Mouse (Mus musculus) spleen, postnatal 4 days (tissue): ENCODE results near the gene Wnk3.
"Not testable (repeated sequence)": the region's sequence is repeated elsewhere in the genome, so short reads cannot be mapped to it uniquely, and the experiment has no call there.

Experiments
- DNase-seq, 2 experiments: peaks; one replicate each; pipeline ENCODE4 v3.0.0; 2022; ENCODE audit warnings: low spot score in 2 of 2

Wnk3 gene

GRCm38 (mm10) chrX:151197778-151198177, at the start of gene Wnk3:
TSS of gene Wnk3 (plus strand) at chrX:151198078.
- DNase-seq = no peak

- no peak for DNase-seq
Measured at GRCm38 (mm10) chrX:151158414-151158813, 39.5 kb upstream of the Wnk3 start.

GRCm38 (mm10) chrX:151168438-151169131, 29.3 kb upstream of the Wnk3 start:
- no peak for DNase-seq

GRCm38 (mm10) chrX:151169261-151169961, 28.5 kb upstream of the Wnk3 start:
- DNase-seq = peak; percentile 11 to 61

GRCm38 (mm10) chrX:151173134-151173533, 24.7 kb upstream of the Wnk3 start:
- DNase-seq = not testable (repeated sequence)

- no peak for DNase-seq
Measured at GRCm38 (mm10) chrX:151298329-151298728, 100.5 kb downstream of the Wnk3 start.

- no peak for DNase-seq
Measured at GRCm38 (mm10) chrX:151313732-151314131, 115.9 kb downstream of the Wnk3 start.

GRCm38 (mm10) chrX:151333615-151334014, 135.7 kb downstream of the Wnk3 start:
- DNase-seq = no peak

GRCm38 (mm10) chrX:151337804-151338203, 139.9 kb downstream of the Wnk3 start:
- no peak for DNase-seq

GRCm38 (mm10) chrX:151343761-151344500, 146.1 kb downstream of the Wnk3 start, which contains the start of gene Fam120c:
TSS of gene Fam120c (plus strand) at chrX:151344175.
- DNase-seq = peak; percentile 77 to 88

GRCm38 (mm10) chrX:151344501-151344984, 146.7 kb downstream of the Wnk3 start:
- DNase-seq = peak; percentile 45 to 76

- no peak for DNase-seq
Measured at GRCm38 (mm10) chrX:151345333-151346125, 147.7 kb downstream of the Wnk3 start.

- DNase-seq = no peak
Measured at GRCm38 (mm10) chrX:151347278-151347677, 149.4 kb downstream of the Wnk3 start.

GRCm38 (mm10) chrX:151349322-151349721, 151.4 kb downstream of the Wnk3 start:
- DNase-seq = no peak
